ENCODE assay signal across 8 mouse cellular contexts in the genomic region with DNA sequence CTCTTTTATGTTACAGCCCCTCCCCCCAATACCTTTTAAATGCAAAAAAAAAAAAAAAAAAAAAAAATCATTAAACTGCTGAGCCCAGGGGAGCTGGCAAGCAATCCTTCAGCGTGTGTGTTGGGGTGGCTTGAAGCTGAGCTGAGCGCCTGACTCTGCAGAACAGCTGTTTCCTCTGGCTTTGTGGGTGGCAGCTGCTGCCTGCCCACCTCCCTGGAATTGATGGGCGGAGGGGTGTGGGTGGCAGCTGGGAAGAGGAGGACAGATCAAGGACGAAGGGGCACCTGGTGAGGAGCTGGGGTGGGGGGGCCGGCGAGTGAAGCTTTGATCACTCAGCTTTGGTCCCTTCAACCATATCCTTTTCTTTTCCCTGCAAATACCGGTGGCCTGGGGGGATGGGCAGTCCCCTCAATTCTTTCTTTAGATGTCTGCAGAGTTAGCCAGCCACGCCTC. TPM values are rescaled to one million over a fixed set of nuclear protein-coding genes. Genes with fewer than 3 reads are reported as not detected.
DNase-seq lines count a peak whose midpoint lies in the region; ATAC-seq and TF ChIP-seq lines count a peak whose summit lies in the region.
"Had no signal": no experiment of that assay in that cellular context is flagged by ENCODE, and none has a peak within 500 bp of the region (broad histone marks: within the 10 kb centered on the region; RNA-seq: fewer than 3 reads in every experiment).

No protein-coding gene starts in this region.

- H3K27me3 ChIP-seq in embryonic facial prominence, embryonic 11.5 days (ENCODE audit: control insufficient read depth, insufficient read depth, low read length), result no peaks in the 10 kb centered on the region
- no peaks in the 10 kb centered on the region for H3K27me3 ChIP-seq in hindbrain, postnatal 0 days (ENCODE audit: insufficient read depth, low read length)

- peak overlapping the region; percentile 13; the same call in 1 of the 2 replicates for H3K4me2 ChIP-seq in embryonic facial prominence, embryonic 11.5 days (ENCODE audit: low read depth, low read length)
- H3K4me2 ChIP-seq in hindbrain, postnatal 0 days (ENCODE audit: low read depth, low read length), result no peak overlapping the region

- intact Hi-C loops in left cerebral cortex, adult 2 months (cut with DNase I), result no loop called here

- H3K9ac ChIP-seq in embryonic facial prominence, embryonic 11.5 days (replicated peaks; ENCODE audit: low read length), result no peak overlapping the region
- no peak overlapping the region for H3K9ac ChIP-seq in hindbrain, postnatal 0 days (replicated peaks; ENCODE audit: low read length)

- WGBS in embryonic facial prominence, embryonic 11.5 days, result 2% methylated on average over 8 of the region's 8 CpGs
- WGBS in hindbrain, postnatal 0 days, result 8% methylated on average over 8 of the region's 8 CpGs

- peak in 1 of 2 experiments; percentile 44 for DNase-seq in left cerebral cortex, adult 2 months (ENCODE audit: extremely low spot score in 1 of 2, low spot score in 2 of 2)
- no peak for DNase-seq in left cerebral cortex, adult 18-20 months (ENCODE audit: low spot score in 2 of 2)
- no peak for DNase-seq in embryonic facial prominence, embryonic 11.5 days (ENCODE audit: low spot score)
- peak; percentile 62 for DNase-seq in hindbrain, postnatal 0 days (ENCODE audit: low spot score)
- peak; percentile 80 for DNase-seq in thymus, postnatal 0 days (ENCODE audit: low spot score)
- no peak for DNase-seq in layer of hippocampus, adult 11-12 months (ENCODE audit: low spot score)
- DNase-seq in layer of hippocampus, postnatal 36 days, result no peak
- DNase-seq: kidney, adult 9 months had no signal

- H3K36me3 ChIP-seq in embryonic facial prominence, embryonic 11.5 days (replicated peaks; ENCODE audit: control insufficient read depth, insufficient read depth, low read depth, low read length), result no peaks in the 10 kb centered on the region
- H3K36me3 ChIP-seq in hindbrain, postnatal 0 days (ENCODE audit: insufficient read depth, low read length), result no peaks in the 10 kb centered on the region

- no peaks in the 10 kb centered on the region for H3K9me3 ChIP-seq in embryonic facial prominence, embryonic 11.5 days (replicated peaks; ENCODE audit: control insufficient read depth, low read length)
- no peaks in the 10 kb centered on the region for H3K9me3 ChIP-seq in hindbrain, postnatal 0 days (ENCODE audit: low read length)

- no peak overlapping the region for H3K4me3 ChIP-seq in left cerebral cortex, adult 2 months
- H3K4me3 ChIP-seq in embryonic facial prominence, embryonic 11.5 days (ENCODE audit: low read depth, low read length), result no peak overlapping the region
- no peak overlapping the region for H3K4me3 ChIP-seq in hindbrain, postnatal 0 days (ENCODE audit: low read length)

- peak overlapping the region; percentile 65 for H3K27ac ChIP-seq in left cerebral cortex, adult 2 months
- peak overlapping the region; percentile 13; the same call in 1 of the 2 replicates for H3K27ac ChIP-seq in embryonic facial prominence, embryonic 11.5 days (replicated peaks; ENCODE audit: low read depth, low read length)
- H3K27ac ChIP-seq in hindbrain, postnatal 0 days, result no peak overlapping the region

- no peak for ATAC-seq in embryonic facial prominence, embryonic 11.5 days (replicated peaks; ENCODE audit: insufficient number of reproducible peaks, low FRiP score, low TSS enrichment, low read depth)
- peak; percentile 38; the same call in 1 of the 2 replicates for ATAC-seq in hindbrain, postnatal 0 days

- no peak for TF ChIP-seq CTCF in left cerebral cortex, adult 2 months (IDR thresholded peaks at IDR 0.05)
- TF ChIP-seq CTCF in hindbrain, postnatal 0 days (IDR thresholded peaks at IDR 0.05; ENCODE audit: low read depth), result no peak

- H3K4me1 ChIP-seq in embryonic facial prominence, embryonic 11.5 days (ENCODE audit: control insufficient read depth, insufficient read depth, low read length), result peaks cover 8% of the 10 kb centered on the region
- H3K4me1 ChIP-seq in hindbrain, postnatal 0 days (ENCODE audit: insufficient read depth, low read length), result no peaks in the 10 kb centered on the region

RNA-seq across cellular contexts. Expression of gene Srsf3, which starts 24.3 kb away (rescaled TPM):
- total RNA-seq in left cerebral cortex, adult 2 months (2021), result 100 to 1,000 TPM; 113 to 114 TPM
- 100 to 1,000 TPM; 124 to 130 TPM for total RNA-seq in left cerebral cortex, adult 18-20 months (2021)
- polyA plus RNA-seq in embryonic facial prominence, embryonic 11.5 days (2014; fragmentation: Nextera tagmentation; extraction: Ambion mirVana), result 937 and 1,031 TPM in 2 replicates
- total RNA-seq in hindbrain, postnatal 0 days (2014; rRNA removed), result 139 and 147 TPM in 2 replicates
- polyA plus RNA-seq in hindbrain, postnatal 0 days (2015; fragmentation: Nextera tagmentation; extraction: Ambion mirVana), result 298 and 315 TPM in 2 replicates
- polyA plus RNA-seq in thymus, postnatal 0 days (2015; fragmentation: Nextera tagmentation; extraction: Ambion mirVana), result 723 and 729 TPM in 2 replicates
- total RNA-seq in layer of hippocampus, postnatal 36 days (2021), result 100 to 1,000 TPM; 141 to 147 TPM

RNA-seq across cellular contexts. Expression of gene Cdkn1a, which starts 34.1 kb away (rescaled TPM):
- 10 to 100 TPM; 40.6 to 64.4 TPM for total RNA-seq in left cerebral cortex, adult 2 months (2021)
- 10 to 100 TPM; 35.1 to 57.4 TPM for total RNA-seq in left cerebral cortex, adult 18-20 months (2021)
- 25.5 TPM in 2 replicates for polyA plus RNA-seq in embryonic facial prominence, embryonic 11.5 days (2014; fragmentation: Nextera tagmentation; extraction: Ambion mirVana)
- 48.9 and 50.0 TPM in 2 replicates for total RNA-seq in hindbrain, postnatal 0 days (2014; rRNA removed)
- 242 and 257 TPM in 2 replicates for polyA plus RNA-seq in hindbrain, postnatal 0 days (2015; fragmentation: Nextera tagmentation; extraction: Ambion mirVana)
- 39.3 and 39.7 TPM in 2 replicates for polyA plus RNA-seq in thymus, postnatal 0 days (2015; fragmentation: Nextera tagmentation; extraction: Ambion mirVana)
- 10 to 100 TPM; 12.9 to 16.7 TPM for total RNA-seq in layer of hippocampus, postnatal 36 days (2021)

RNA-seq across cellular contexts. Expression of gene Stk38, which starts 48.9 kb away (rescaled TPM):
- total RNA-seq in left cerebral cortex, adult 2 months (2021), result 10 to 100 TPM; 53.5 to 58.6 TPM
- total RNA-seq in left cerebral cortex, adult 18-20 months (2021), result 10 to 100 TPM; 43.2 to 45.8 TPM
- polyA plus RNA-seq in embryonic facial prominence, embryonic 11.5 days (2014; fragmentation: Nextera tagmentation; extraction: Ambion mirVana), result 121 and 127 TPM in 2 replicates
- 56.2 and 58.7 TPM in 2 replicates for total RNA-seq in hindbrain, postnatal 0 days (2014; rRNA removed)
- polyA plus RNA-seq in hindbrain, postnatal 0 days (2015; fragmentation: Nextera tagmentation; extraction: Ambion mirVana), result 52.7 and 60.8 TPM in 2 replicates
- 95.4 and 121 TPM in 2 replicates for polyA plus RNA-seq in thymus, postnatal 0 days (2015; fragmentation: Nextera tagmentation; extraction: Ambion mirVana)
- 10 to 100 TPM; 51.7 to 55.6 TPM for total RNA-seq in layer of hippocampus, postnatal 36 days (2021)

RNA-seq across cellular contexts. Expression of gene Rab44, which starts 57.2 kb away (rescaled TPM):
- total RNA-seq in left cerebral cortex, adult 2 months (2021), result under 1 TPM in 1 of 2 experiments, not detected in 1; 0.32 TPM
- not detected for total RNA-seq in left cerebral cortex, adult 18-20 months (2021)
- 0.66 TPM in 1 of 2 replicates, not detected in the other for polyA plus RNA-seq in embryonic facial prominence, embryonic 11.5 days (2014; fragmentation: Nextera tagmentation; extraction: Ambion mirVana)
- total RNA-seq in hindbrain, postnatal 0 days (2014; rRNA removed), result 1.2 TPM in 2 replicates
- 0.05 and 0.20 TPM in 2 replicates for polyA plus RNA-seq in hindbrain, postnatal 0 days (2015; fragmentation: Nextera tagmentation; extraction: Ambion mirVana)
- 4.9 and 5.4 TPM in 2 replicates for polyA plus RNA-seq in thymus, postnatal 0 days (2015; fragmentation: Nextera tagmentation; extraction: Ambion mirVana)
- not detected for total RNA-seq in layer of hippocampus, postnatal 36 days (2021)

Comparison
In these comparisons a context has a peak if more than half of its experiments do, and no peak if none do; other contexts are left out.
1. DNase-seq: peak in hindbrain, postnatal 0 days (single experiment) and thymus, postnatal 0 days (single experiment); none in left cerebral cortex, adult 18-20 months (0 of 2), embryonic facial prominence, embryonic 11.5 days (single experiment), layer of hippocampus, adult 11-12 months (single experiment) and layer of hippocampus, postnatal 36 days (0 of 2).